Mouse (Mus musculus) forebrain, embryonic 10.5 days (tissue): ENCODE results near the gene Ppp2r5b. TPM values are rescaled to one million over a fixed set of nuclear protein-coding genes. Genes with fewer than 3 reads are reported as not detected.

Experiments used
- DNase-seq: peaks from one replicate; pipeline ENCODE4 v3.0.0-alpha.2; 2017; ENCODE audit warnings: low spot score; ENCODE audit errors: extremely low spot score
- H3K27ac ChIP-seq: fragments of 300-500 bp; sonication (generic); 2 replicates; pipeline ENCODE4 v1.5.1; 2016; ENCODE audit warnings: mild to moderate bottlenecking
- H3K27me3 ChIP-seq: fragments of 300-500 bp; sonication (generic); 2 replicates; pipeline ENCODE4 v1.6.1; 2016; ENCODE audit warnings: mild to moderate bottlenecking; ENCODE audit not compliant: poor library complexity, severe bottlenecking
- H3K36me3 ChIP-seq: fragments of 300-500 bp; sonication (generic); replicated peaks from 2 replicates; pipeline ENCODE4 v1.6.1; 2016; ENCODE audit warnings: mild to moderate bottlenecking, moderate library complexity
- H3K4me1 ChIP-seq: fragments of 300-500 bp; sonication (generic); 2 replicates; pipeline ENCODE4 v1.6.1; 2016
- H3K4me3 ChIP-seq: fragments of 300-500 bp; sonication (generic); 2 replicates; pipeline ENCODE4 v1.5.1; 2016; ENCODE audit warnings: mild to moderate bottlenecking, moderate library complexity
- H3K9me3 ChIP-seq: fragments of 300-500 bp; sonication (generic); 2 replicates; pipeline ENCODE4 v1.6.1; 2016; ENCODE audit warnings: mild to moderate bottlenecking, moderate library complexity
- WGBS: fragments of 180-500 bp; shearing (Covaris S2); methylation state at CpG from one replicate; pipeline ENCODE4 v1.1.7; 2016; 5-methylcytosine and 5-hydroxymethylcytosine counted together
- polyA plus RNA-seq: library from polyadenylated mRNA; unstranded; fragments of >200 nt; fragmentation: Nextera tagmentation; extraction: Ambion mirVana; gene quantifications from 2 replicates; pipeline ENCODE4 v1.2.1, GENCODE M21; 2016

Gene Ppp2r5b
- polyA plus RNA-seq, 1 experiment from 2014 or later: 24.4 TPM

DNA sequence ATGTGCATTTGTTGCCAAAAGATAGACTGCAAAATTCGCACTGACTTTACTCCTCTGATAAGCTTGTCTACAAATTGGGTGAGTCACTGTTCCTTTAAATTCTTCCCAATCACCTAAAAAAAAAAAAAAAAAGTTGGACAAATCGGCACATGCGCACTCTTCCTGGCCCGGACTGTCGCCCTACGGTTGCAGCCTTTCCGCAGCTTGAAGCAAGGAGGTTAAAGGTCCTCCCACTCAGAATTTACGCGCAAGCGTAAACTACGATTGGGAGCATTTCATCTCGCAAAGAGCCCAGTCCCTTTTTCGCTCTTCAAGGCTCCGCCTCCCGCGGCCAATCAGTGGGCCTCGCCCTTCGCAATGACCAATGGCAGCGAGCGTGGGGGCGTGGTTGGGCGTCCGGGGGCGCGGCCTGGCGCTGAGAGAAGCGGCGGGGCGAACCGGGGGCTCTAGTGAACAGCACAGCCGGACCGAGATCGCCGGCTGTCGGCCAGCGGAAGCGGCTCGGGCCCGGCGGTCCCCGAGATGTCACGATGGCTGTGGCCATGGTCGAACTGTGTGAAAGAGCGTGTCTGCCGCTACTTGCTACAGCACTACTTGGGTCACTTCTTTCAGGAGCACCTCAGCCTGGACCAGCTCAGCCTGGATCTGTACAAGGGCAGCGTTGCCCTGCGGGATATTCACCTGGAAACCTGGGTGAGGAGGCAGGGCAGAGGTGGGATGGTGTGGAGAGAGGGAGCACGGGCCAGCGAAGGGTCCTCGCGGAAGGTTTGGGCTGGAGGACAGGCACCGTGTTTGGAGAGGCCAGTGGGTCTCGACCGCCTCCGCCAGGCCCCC lies 5.8 kb upstream of the Ppp2r5b start, which contains the start of gene Atg2a:
Gene Atg2a (plus strand): TSS at position 395 of the 834 bp plus-strand sequence.
- DNase-seq: peak; percentile 98
- under 1% methylated on average over 55 of the region's 55 CpGs for WGBS
- Histone ChIP-seq H3K4me1 (peaks cover 22% of the 10 kb centered on the region), H3K4me3 (peak within 1 kb of the TSS; percentile 92), H3K27me3 (no peaks in the 10 kb centered on the region), H3K36me3 (peaks cover 24% of the 10 kb centered on the region), H3K27ac (peak within 1 kb of the TSS; percentile 87), H3K9me3 (no peaks in the 10 kb centered on the region)

DNA sequence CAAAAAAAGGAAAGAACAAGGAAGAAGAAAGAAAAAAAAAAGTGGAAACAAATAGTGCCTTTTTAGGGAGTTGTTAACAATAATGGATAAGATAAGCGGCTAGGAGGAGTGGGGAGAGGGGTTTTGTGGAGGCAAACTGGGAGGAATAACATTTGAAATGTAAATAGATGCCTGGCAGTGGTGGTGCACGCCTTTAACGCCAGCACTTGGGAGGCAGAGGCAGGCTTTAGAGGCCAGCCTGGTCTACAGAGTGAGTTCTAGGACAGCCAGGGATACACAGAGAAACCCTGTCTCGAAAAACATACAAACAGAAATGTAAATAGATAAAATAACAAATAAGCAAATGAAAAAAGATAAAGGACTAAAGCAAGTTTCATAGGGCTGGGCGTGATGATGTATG lies 5.1 kb upstream of the Ppp2r5b start:
- Histone ChIP-seq H3K36me3 (peaks cover 16% of the 10 kb centered on the region), H3K27ac (peak overlapping the region; percentile 87), H3K4me1 (peaks cover 30% of the 10 kb centered on the region), H3K9me3 (no peaks in the 10 kb centered on the region), H3K4me3 (peak overlapping the region; percentile 92; the same call in 1 of the 2 replicates), H3K27me3 (no peaks in the 10 kb centered on the region)
- DNase-seq: no peak
- WGBS: 44% methylated on average over 5 of the region's 5 CpGs

DNA sequence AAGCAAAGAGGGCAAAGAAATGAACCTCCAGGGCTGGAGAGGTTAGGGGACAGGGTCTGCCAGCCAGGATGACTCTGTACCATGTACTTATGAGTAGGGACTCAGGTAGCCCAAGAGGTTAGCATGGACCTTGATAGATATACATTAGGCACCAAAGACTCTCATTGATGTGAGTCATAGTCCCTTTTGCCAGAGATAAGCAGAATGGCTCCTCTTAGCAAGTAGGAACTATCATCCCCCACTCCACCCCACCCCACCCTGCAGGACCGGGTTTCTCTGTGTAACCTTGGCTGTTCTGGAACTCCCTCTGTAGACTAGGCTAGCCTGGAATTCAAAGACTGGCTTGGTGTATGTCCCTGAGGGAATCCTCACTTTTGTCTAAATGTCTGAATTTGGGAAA lies 4.5 kb upstream of the Ppp2r5b start:
- 68% methylated on average over 1 of the region's 1 CpGs for WGBS
- H3K27ac ChIP-seq: no peak overlapping the region; the same call in 1 of the 2 replicates
- H3K4me1 ChIP-seq: peaks cover 34% of the 10 kb centered on the region
- H3K9me3 ChIP-seq: no peaks in the 10 kb centered on the region
- H3K27me3 ChIP-seq: no peaks in the 10 kb centered on the region
- H3K36me3 ChIP-seq: peaks cover 10% of the 10 kb centered on the region
- H3K4me3 ChIP-seq: no peak overlapping the region
- no peak for DNase-seq

DNA sequence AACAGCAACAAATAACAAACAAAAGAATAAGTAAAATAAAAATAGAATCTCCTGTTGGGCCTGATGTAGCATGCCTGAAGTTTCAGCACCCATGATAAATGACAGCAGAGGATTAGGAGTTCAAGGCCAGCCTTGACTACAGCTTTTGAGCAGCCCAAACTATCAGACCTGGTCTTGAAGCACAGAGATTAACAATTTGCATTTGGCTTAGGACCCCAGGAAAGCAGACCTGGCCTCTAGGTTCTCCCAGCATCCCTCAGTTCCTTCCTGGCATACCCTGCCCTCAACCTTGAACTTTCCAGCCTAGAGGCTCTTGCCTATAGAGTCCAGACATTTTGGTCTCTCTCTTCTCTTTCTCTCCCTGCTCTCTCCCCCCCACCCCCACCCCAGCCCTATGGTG lies 3.1 kb upstream of the Ppp2r5b start:
- no peak for DNase-seq
- Histone ChIP-seq H3K27ac (no peak overlapping the region), H3K27me3 (no peaks in the 10 kb centered on the region), H3K4me3 (no peak overlapping the region), H3K9me3 (no peaks in the 10 kb centered on the region), H3K36me3 (peaks cover under 1% of the 10 kb centered on the region; the same call in 1 of the 2 replicates), H3K4me1 (peaks cover 46% of the 10 kb centered on the region)

GRCm38 (mm10) chr19:6236842-6237241 lies 1.2 kb upstream of the Ppp2r5b start:
- 72% methylated on average over 7 of the region's 7 CpGs for WGBS
- H3K27ac ChIP-seq: peak overlapping the region; percentile 93

GRCm38 (mm10) chr19:6236053-6236441 lies 375 bp upstream of the Ppp2r5b start:
- peaks cover 32% of the 10 kb centered on the region for H3K4me1 ChIP-seq
- under 1% methylated on average over 9 of the region's 9 CpGs for WGBS
- H3K9me3 ChIP-seq: no peaks in the 10 kb centered on the region
- H3K4me3 ChIP-seq: peak overlapping the region; percentile 89
- H3K27ac ChIP-seq: peak overlapping the region; percentile 93
- H3K27me3 ChIP-seq: no peaks in the 10 kb centered on the region
- peak; percentile 91 for DNase-seq
- peaks cover 20% of the 10 kb centered on the region for H3K36me3 ChIP-seq

More at GRCm38 (mm10) chr19:6236842-6237241, 1.2 kb upstream of the Ppp2r5b start:
- H3K36me3 ChIP-seq: peaks cover 13% of the 10 kb centered on the region
- H3K27me3 ChIP-seq: no peaks in the 10 kb centered on the region
- no peak for DNase-seq
- H3K9me3 ChIP-seq: no peaks in the 10 kb centered on the region
- H3K4me3 ChIP-seq: peak overlapping the region; percentile 89; the same call in 1 of the 2 replicates
- peaks cover 34% of the 10 kb centered on the region for H3K4me1 ChIP-seq

- peaks cover 26% of the 10 kb centered on the region for H3K4me1 ChIP-seq
- H3K36me3 ChIP-seq: peaks cover 35% of the 10 kb centered on the region
- H3K4me3 ChIP-seq: peak overlapping the region; percentile 89
- DNase-seq: no peak
- H3K27me3 ChIP-seq: no peaks in the 10 kb centered on the region
- WGBS: 68% methylated on average over 11 of the region's 11 CpGs
- peak overlapping the region; percentile 93; the same call in 1 of the 2 replicates for H3K27ac ChIP-seq
- no peaks in the 10 kb centered on the region for H3K9me3 ChIP-seq
Observed at GRCm38 (mm10) chr19:6234337-6235083, 1.2 kb downstream of the Ppp2r5b start.

- Histone ChIP-seq H3K9me3 (no peaks in the 10 kb centered on the region), H3K27me3 (no peaks in the 10 kb centered on the region), H3K4me1 (peaks cover 26% of the 10 kb centered on the region), H3K27ac (no peak overlapping the region), H3K4me3 (peak overlapping the region; percentile 89; the same call in 1 of the 2 replicates), H3K36me3 (peaks cover 44% of the 10 kb centered on the region)
- 89% methylated on average over 16 of the region's 16 CpGs for WGBS
- no peak for DNase-seq
Observed at GRCm38 (mm10) chr19:6233647-6234046, 2.0 kb downstream of the Ppp2r5b start.

GRCm38 (mm10) chr19:6231036-6231435 lies 4.6 kb downstream of the Ppp2r5b start:
- Histone ChIP-seq H3K27ac (no peak overlapping the region), H3K27me3 (no peaks in the 10 kb centered on the region), H3K9me3 (no peaks in the 10 kb centered on the region), H3K4me3 (no peak overlapping the region), H3K36me3 (peaks cover 62% of the 10 kb centered on the region), H3K4me1 (peaks cover 28% of the 10 kb centered on the region)
- 96% methylated on average over 2 of the region's 2 CpGs for WGBS
- no peak for DNase-seq

DNA sequence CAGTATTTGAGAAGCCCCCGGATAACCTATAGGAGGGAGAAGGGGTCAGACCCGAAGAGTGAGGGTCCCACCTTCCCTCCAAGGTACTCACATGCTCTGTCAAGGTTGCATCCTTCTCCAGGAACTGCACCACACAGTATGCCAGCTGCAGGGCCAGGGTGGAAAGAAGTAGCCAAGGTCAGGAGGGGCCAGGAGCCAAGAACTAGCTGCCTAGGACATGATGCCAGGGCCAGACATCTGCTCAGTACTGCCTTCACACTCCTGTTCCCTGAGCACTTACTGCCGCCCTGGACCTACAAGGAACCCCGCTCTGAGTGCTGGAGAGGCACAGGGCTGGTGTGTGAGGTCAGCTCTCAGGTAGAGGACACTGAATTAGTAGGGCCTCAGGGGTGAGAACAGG lies 5.3 kb downstream of the Ppp2r5b start:
- H3K27me3 ChIP-seq: no peaks in the 10 kb centered on the region
- 80% methylated on average over 4 of the region's 4 CpGs for WGBS
- H3K4me1 ChIP-seq: peaks cover 26% of the 10 kb centered on the region
- H3K9me3 ChIP-seq: no peaks in the 10 kb centered on the region
- no peak for DNase-seq
- H3K27ac ChIP-seq: no peak overlapping the region
- H3K4me3 ChIP-seq: no peak overlapping the region
- H3K36me3 ChIP-seq: peaks cover 62% of the 10 kb centered on the region

GRCm38 (mm10) chr19:6227864-6228263 lies 7.8 kb downstream of the Ppp2r5b start:
- Histone ChIP-seq H3K36me3 (peaks cover 53% of the 10 kb centered on the region), H3K4me1 (peaks cover 18% of the 10 kb centered on the region), H3K4me3 (no peak overlapping the region), H3K27me3 (no peaks in the 10 kb centered on the region), H3K27ac (no peak overlapping the region), H3K9me3 (no peaks in the 10 kb centered on the region)
- 94% methylated on average over 4 of the region's 4 CpGs for WGBS
- no peak for DNase-seq

- Histone ChIP-seq H3K9me3 (no peaks in the 10 kb centered on the region), H3K36me3 (peaks cover 48% of the 10 kb centered on the region), H3K4me3 (no peak overlapping the region), H3K27me3 (no peaks in the 10 kb centered on the region), H3K27ac (peak overlapping the region; percentile 44; the same call in 1 of the 2 replicates), H3K4me1 (peaks cover 18% of the 10 kb centered on the region)
- 90% methylated on average over 14 of the region's 14 CpGs for WGBS
- DNase-seq: no peak
Observed at GRCm38 (mm10) chr19:6226763-6227162, 8.9 kb downstream of the Ppp2r5b start.

DNA sequence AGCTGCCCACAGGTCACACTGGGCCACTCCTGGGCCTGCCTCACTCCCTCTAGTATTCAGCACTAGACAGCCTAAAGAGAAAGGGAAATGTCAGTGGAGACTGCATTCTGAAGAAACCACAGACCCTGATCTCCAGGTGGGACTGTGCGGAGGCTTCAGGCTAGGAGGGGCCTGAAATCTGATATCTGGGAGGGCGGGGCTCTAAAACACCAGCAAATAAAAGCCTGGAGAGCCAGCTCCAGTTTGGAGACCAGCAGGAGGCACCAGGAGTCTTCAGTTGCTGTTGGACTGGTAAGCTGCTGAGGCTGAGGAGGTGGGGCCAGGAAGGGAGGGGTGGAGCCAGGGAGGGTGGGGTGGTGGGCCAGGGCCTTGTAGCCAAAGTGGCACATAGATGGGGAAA lies 9.5 kb downstream of the Ppp2r5b start, which contains the start of gene Gpha2:
Gene Gpha2 (plus strand): TSS at position 246 of the 400 bp plus-strand sequence.
- Histone ChIP-seq H3K4me1 (peaks cover 18% of the 10 kb centered on the region), H3K9me3 (no peaks in the 10 kb centered on the region), H3K27me3 (no peaks in the 10 kb centered on the region), H3K36me3 (peaks cover 44% of the 10 kb centered on the region), H3K27ac (peak within 1 kb of the TSS; percentile 44; the same call in 1 of the 2 replicates), H3K4me3 (no peak within 1 kb of the TSS)
- 5% methylated on average over 2 of the region's 2 CpGs for WGBS
- peak; percentile 37 for DNase-seq
